Mouse (Mus musculus) thymus, adult 2 months (tissue): Measurements from ENCODE around the gene C2cd2l.

ENCODE experiments used
- CTCF ChIP-seq: fragments of 200-500 bp; IDR thresholded peaks from 2 replicates; pipeline ENCODE4 v1.5.1; 2012; ENCODE audit warnings: mild to moderate bottlenecking, control low read depth, low read length, moderate library complexity, borderline replicate concordance; ENCODE audit not compliant: control insufficient read depth, poor library complexity, insufficient read depth; ENCODE audit errors: extremely low read depth
- POLR2A ChIP-seq: fragments of 200-500 bp; IDR thresholded peaks from 2 replicates; pipeline ENCODE4 v1.6.1; 2012; ENCODE audit warnings: mild to moderate bottlenecking, low read length, control low read depth, moderate library complexity; ENCODE audit not compliant: control insufficient read depth, poor library complexity, insufficient read depth; ENCODE audit errors: extremely low read depth

DNA sequence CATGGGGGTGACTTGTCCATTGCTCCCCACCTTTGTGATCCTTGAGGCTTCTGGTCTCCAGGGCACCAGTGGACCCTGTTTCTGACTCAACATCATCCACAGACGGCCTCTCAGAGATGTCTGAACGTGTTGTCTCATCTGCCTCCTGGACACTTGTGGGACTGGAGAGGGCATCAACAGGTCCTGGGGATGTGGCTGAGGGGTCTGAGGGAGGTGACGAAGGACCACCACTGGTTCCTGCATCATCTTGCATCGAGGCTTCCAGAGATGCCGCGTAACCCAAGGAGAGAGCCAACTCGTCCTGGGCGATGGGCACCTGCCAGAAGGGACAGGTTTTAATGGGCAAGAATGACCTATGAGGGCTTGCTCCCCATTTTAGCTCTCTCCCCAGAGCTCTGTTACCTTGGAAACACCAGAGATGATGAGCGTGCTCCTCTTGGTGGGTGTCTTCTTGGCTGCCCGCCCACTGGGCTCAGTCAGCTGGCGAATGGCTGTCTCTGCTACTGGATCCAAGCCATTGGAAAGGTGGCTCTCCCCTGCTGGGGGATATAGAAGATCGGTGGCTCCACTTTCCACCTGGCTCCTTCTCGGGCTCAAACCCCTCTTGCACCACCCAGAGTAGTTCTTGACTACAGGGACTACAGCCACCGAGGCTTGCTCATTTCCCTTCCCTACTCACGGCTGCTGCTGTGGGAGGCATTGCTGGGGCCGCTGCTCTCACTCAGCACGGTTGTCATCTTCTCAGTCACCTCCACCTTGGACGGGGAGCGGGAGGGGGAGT, 6.4 kb downstream of the C2cd2l start:
- TF ChIP-seq CTCF (no peak), POLR2A (no peak)
